Mouse (Mus musculus) layer of hippocampus, adult 9-10 months (tissue): ENCODE results near the gene Pigq.

ENCODE experiments used
- DNase-seq: peaks from one replicate; pipeline ENCODE4 v3.0.0; 2022; ENCODE audit warnings: low spot score

Gene Pigq

GRCm38 (mm10) chr17:25882306-25882705, 62.4 kb downstream of the Pigq start:
- no peak for DNase-seq

- no peak for DNase-seq
Observed at GRCm38 (mm10) chr17:25881691-25882090, 63.0 kb downstream of the Pigq start.

GRCm38 (mm10) chr17:25880913-25881641, 63.7 kb downstream of the Pigq start:
- no peak for DNase-seq

- no peak for DNase-seq
Observed at GRCm38 (mm10) chr17:25880196-25880910, 64.4 kb downstream of the Pigq start, which contains the start of gene Wfikkn1. Gene Wfikkn1 (minus strand): TSS chr17:25880858.

- no peak for DNase-seq
Observed at GRCm38 (mm10) chr17:25879750-25880149, 65.0 kb downstream of the Pigq start.

- DNase-seq = no peak
Observed at GRCm38 (mm10) chr17:25879261-25879660, 65.5 kb downstream of the Pigq start.

GRCm38 (mm10) chr17:25878611-25879180, 66.0 kb downstream of the Pigq start:
- no peak for DNase-seq

- DNase-seq = no peak
Observed at GRCm38 (mm10) chr17:25877741-25878610, 66.8 kb downstream of the Pigq start.

GRCm38 (mm10) chr17:25877025-25877424, 67.7 kb downstream of the Pigq start:
- DNase-seq = no peak
